Mouse (Mus musculus) neural tube, embryonic 12.5 days (tissue): ENCODE measurements at regions not wholly inside any gene's neighbourhood (a gene's known extent, or its start where the extent isn't known, plus 50 kb on each side); places are given as distances from the start of the nearest gene placed in this dataset. TPM values are rescaled to one million over a fixed set of nuclear protein-coding genes. Genes with fewer than 3 reads are reported as not detected.

Source experiments
- microRNA-seq: library from miRNA; unstranded; fragments of <30 nt; microRNA quantifications from one replicate; pipeline ENCODE4, GENCODE M21; 2017

Small RNA genes lying in the stretch of these regions (microRNA-seq; reads per million reads assigned to microRNA genes)
- not detected for gene Gm27410
